Mouse (Mus musculus): ENCODE measurements around the gene Rptn. TPM values are rescaled to one million over a fixed set of nuclear protein-coding genes. Genes with fewer than 3 reads are reported as not detected.

Rptn gene
- total RNA-seq (2023): not detected

GRCm38 (mm10) chr3:93393366-93393765, at the start of gene Rptn:
Gene Rptn (plus strand): TSS chr3:93393699.

GRCm38 (mm10) chr3:93442030-93442429, 48.5 kb downstream of the Rptn start, which contains the start of gene Tchh:
Gene Tchh (plus strand): TSS chr3:93442330.

Other genes starting within 250 kb of the Rptn start
- not detected for gene Crnn, start 248.9 kb upstream of the Rptn start, total RNA-seq (2023)
- not detected for gene Flg2, start 196.4 kb upstream of the Rptn start, total RNA-seq (2023)
- gene Flg, start 120.2 kb upstream of the Rptn start, total RNA-seq (2023): not detected
- not detected for gene Hrnr, start 74.0 kb upstream of the Rptn start, total RNA-seq (2023)
- not detected for gene Tchh, start 48.6 kb downstream of the Rptn start, total RNA-seq (2023)
- gene Tchhl1, start 75.1 kb downstream of the Rptn start, total RNA-seq (2023): not detected
- gene S100a11, start 126.8 kb downstream of the Rptn start, total RNA-seq (2023): 100 to 1,000 TPM; 232 to 245 TPM
- gene S100a10, start 161.4 kb downstream of the Rptn start, total RNA-seq (2023): 100 to 1,000 TPM; 194 to 222 TPM

All from B cell, adult 67 days (primary cell).